Mouse (Mus musculus) neural tube, embryonic 15.5 days (tissue): Measurements from ENCODE around the gene Gstp2. TPM values are rescaled to one million over a fixed set of nuclear protein-coding genes. Genes with fewer than 3 reads are reported as not detected.

Experiments used
- ATAC-seq: fragments of 200-750 bp; cut with Nextera tagmentation; 2 replicates; pipeline ENCODE4 v1.8.0; 2017; ENCODE audit warnings: mild to moderate bottlenecking, moderate TSS enrichment, moderate library complexity; ENCODE audit not compliant: low FRiP score
- H3K27ac ChIP-seq: fragments of 300-500 bp; sonication (generic); replicated peaks from 2 replicates; pipeline ENCODE4 v1.5.1; 2015; ENCODE audit warnings: mild to moderate bottlenecking, inconsistent platforms
- H3K27me3 ChIP-seq: fragments of 300-500 bp; sonication (generic); replicated peaks from 2 replicates; pipeline ENCODE4 v1.6.1; 2015; ENCODE audit warnings: inconsistent platforms
- H3K36me3 ChIP-seq: fragments of 300-500 bp; sonication (generic); 2 replicates; pipeline ENCODE4 v1.6.1; 2015; ENCODE audit warnings: inconsistent platforms
- H3K4me1 ChIP-seq: fragments of 300-500 bp; sonication (generic); 2 replicates; pipeline ENCODE4 v1.6.1; 2015; ENCODE audit warnings: inconsistent platforms
- H3K4me2 ChIP-seq: fragments of 300-500 bp; sonication (generic); 2 replicates; pipeline ENCODE4 v1.6.1; 2015; ENCODE audit warnings: inconsistent platforms, mild to moderate bottlenecking, moderate library complexity
- H3K4me3 ChIP-seq: fragments of 300-500 bp; sonication (generic); replicated peaks from 2 replicates; pipeline ENCODE4 v1.5.1; 2015; ENCODE audit warnings: mild to moderate bottlenecking, inconsistent platforms
- H3K9ac ChIP-seq: fragments of 300-500 bp; sonication (generic); replicated peaks from 2 replicates; pipeline ENCODE4 v1.6.1; 2015; ENCODE audit warnings: mild to moderate bottlenecking, inconsistent platforms
- H3K9me3 ChIP-seq: fragments of 300-500 bp; sonication (generic); replicated peaks from 2 replicates; pipeline ENCODE4 v1.6.1; 2016; ENCODE audit warnings: inconsistent platforms
- WGBS: fragments of 180-500 bp; shearing (Covaris S2); methylation state at CpG from one replicate; pipeline ENCODE4 v1.1.7; 2015; ENCODE audit warnings: mixed read lengths; 5-methylcytosine and 5-hydroxymethylcytosine counted together
- polyA plus RNA-seq: library from polyadenylated mRNA; unstranded; fragments of >200 nt; fragmentation: Nextera tagmentation; extraction: Ambion mirVana; gene quantifications from 2 replicates; pipeline ENCODE4 v1.2.1, GENCODE M21; 2015

The Gstp2 gene
- polyA plus RNA-seq, 1 experiment from 2014 or later = 7.6 TPM

DNA sequence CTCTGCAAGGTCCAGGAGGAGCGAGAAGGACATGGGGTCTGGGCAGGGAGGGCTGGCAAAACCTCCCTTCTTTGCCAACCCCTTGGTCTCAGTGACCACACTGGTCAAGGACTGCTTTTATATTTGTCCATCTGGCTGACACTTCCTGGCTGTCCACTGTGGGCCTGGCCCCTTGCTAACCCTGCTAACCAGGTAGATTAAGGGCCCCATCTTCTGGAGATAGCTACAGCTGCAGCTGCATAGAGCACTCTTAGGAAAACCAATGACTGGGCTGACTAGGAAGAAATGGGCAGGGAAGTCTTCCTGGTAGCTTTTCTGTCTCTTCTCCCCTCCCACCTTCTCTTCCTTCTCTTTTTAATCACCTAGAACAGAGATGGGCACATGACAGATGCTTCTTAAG lies 39.2 kb upstream of the Gstp2 start:
- ATAC-seq = no peak
- WGBS = 80% methylated on average over 1 of the region's 1 CpGs
- H3K4me2 ChIP-seq = no peak overlapping the region

DNA sequence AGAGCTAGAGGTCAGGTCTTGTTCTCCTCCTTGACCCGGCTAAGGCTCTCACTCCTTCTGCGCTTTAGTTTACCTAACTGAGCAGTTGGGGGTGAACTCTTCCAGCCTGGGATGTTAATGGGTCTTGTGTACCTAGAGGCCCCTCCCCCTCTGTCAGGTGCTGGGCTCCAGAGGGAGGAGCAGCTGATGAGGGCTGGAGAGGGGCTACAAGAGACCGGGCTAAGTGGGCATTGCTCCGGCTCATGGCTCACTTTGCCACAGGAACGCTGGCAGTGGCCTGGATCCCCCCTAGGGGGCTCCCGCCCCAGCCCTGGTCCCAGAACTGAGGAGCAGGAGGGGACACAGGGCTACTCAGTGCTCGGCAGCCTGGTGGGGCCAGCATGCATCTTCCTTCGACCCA lies 38.0 kb upstream of the Gstp2 start:
- Histone ChIP-seq H3K27me3 (0 out of 2 replicates have a peak, but pooled peaks cover 7% of the 10 kb centered on the region), H3K27ac (no peak overlapping the region), H3K4me1 (no peaks in the 10 kb centered on the region), H3K9me3 (no peaks in the 10 kb centered on the region), H3K4me2 (no peak overlapping the region), H3K36me3 (no peaks in the 10 kb centered on the region), H3K4me3 (no peak overlapping the region), H3K9ac (no peak overlapping the region)
- WGBS = 34% methylated on average over 8 of the region's 8 CpGs
- no peak for ATAC-seq

More for the DNA sequence above, 39.2 kb upstream of the Gstp2 start:
- H3K4me1 ChIP-seq = no peaks in the 10 kb centered on the region
- H3K36me3 ChIP-seq = no peaks in the 10 kb centered on the region
- no peak overlapping the region for H3K9ac ChIP-seq
- H3K27me3 ChIP-seq = 0 out of 2 replicates have a peak, but pooled peaks cover 7% of the 10 kb centered on the region
- no peak overlapping the region for H3K27ac ChIP-seq
- no peaks in the 10 kb centered on the region for H3K9me3 ChIP-seq
- H3K4me3 ChIP-seq = no peak overlapping the region

- H3K27me3 ChIP-seq = 0 out of 2 replicates have a peak, but pooled peaks cover 4% of the 10 kb centered on the region
- 84% methylated on average over 7 of the region's 7 CpGs for WGBS
- H3K4me1 ChIP-seq = no peaks in the 10 kb centered on the region
- H3K4me2 ChIP-seq = no peak overlapping the region
- no peaks in the 10 kb centered on the region for H3K36me3 ChIP-seq
- ATAC-seq = no peak
- no peak overlapping the region for H3K27ac ChIP-seq
- no peaks in the 10 kb centered on the region for H3K9me3 ChIP-seq
- no peak overlapping the region for H3K4me3 ChIP-seq
- H3K9ac ChIP-seq = no peak overlapping the region
These were observed 37.5 kb upstream of the Gstp2 start for GRCm38 (mm10) chr19:4083316-4083715.

- Histone ChIP-seq H3K4me1 (no peaks in the 10 kb centered on the region), H3K27me3 (0 out of 2 replicates have a peak, but pooled peaks cover 4% of the 10 kb centered on the region), H3K27ac (no peak overlapping the region), H3K36me3 (no peaks in the 10 kb centered on the region), H3K9ac (no peak overlapping the region), H3K4me2 (no peak overlapping the region), H3K9me3 (no peaks in the 10 kb centered on the region), H3K4me3 (no peak overlapping the region)
- 84% methylated on average over 11 of the region's 11 CpGs for WGBS
- no peak for ATAC-seq
These were observed 36.6 kb upstream of the Gstp2 start for GRCm38 (mm10) chr19:4082219-4082965.

DNA sequence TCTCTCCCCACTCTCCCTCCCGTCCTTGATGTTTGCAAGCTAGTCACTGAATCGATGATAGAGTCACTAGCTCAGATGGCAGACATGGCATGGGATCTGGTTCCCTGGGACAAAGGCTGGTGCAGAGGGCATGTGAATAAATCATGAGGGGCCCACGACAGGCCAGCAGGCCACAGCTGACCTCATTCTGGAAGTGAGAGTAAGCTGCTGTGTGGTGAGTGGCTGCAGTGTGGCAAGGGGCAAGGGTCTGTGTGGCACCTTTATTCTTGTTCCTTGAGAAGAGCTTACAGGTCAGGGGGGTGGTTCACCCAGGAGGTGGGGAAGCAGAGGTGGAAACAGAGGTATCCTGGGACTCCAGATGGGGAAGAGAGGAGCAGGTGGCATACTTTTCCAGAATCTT lies 35.6 kb upstream of the Gstp2 start, which contains the start of gene Cabp2:
Cabp2 (plus strand) TSS at position 185 of the 400 bp plus-strand sequence.
- Histone ChIP-seq H3K36me3 (no peaks in the 10 kb centered on the region), H3K4me3 (no peak within 1 kb of the TSS), H3K27ac (no peak within 1 kb of the TSS), H3K9ac (no peak within 1 kb of the TSS), H3K9me3 (no peaks in the 10 kb centered on the region), H3K4me2 (no peak within 1 kb of the TSS), H3K4me1 (no peaks in the 10 kb centered on the region), H3K27me3 (0 out of 2 replicates have a peak, but pooled peaks cover 4% of the 10 kb centered on the region)
- WGBS = 48% methylated on average over 3 of the region's 3 CpGs
- ATAC-seq = no peak

DNA sequence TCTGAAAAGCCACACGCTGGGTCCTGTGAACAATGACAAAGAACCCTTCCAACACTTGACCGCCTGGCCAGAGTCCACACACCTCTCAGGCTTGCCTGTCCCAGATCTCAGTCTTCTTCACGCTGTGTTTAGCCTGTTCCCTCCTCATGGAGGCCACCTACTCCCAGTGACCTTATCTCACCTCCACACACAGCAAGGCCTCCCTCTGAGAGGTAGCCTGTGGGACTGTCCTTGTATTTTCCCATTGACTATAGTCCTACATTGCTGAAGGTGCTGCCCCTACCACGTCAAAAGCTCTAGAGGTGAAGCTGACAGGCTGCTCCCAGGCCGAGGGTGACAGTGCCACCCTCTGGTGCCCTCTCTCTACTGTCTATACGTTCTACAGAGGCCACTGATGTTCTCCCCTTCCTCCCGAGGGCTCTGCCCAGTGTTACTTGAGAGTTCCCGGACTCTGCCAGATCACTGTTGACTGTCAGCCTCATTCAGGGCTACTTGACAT lies 34.7 kb upstream of the Gstp2 start:
- Histone ChIP-seq H3K9me3 (no peaks in the 10 kb centered on the region), H3K4me2 (no peak overlapping the region), H3K9ac (no peak overlapping the region), H3K27ac (no peak overlapping the region), H3K4me1 (no peaks in the 10 kb centered on the region), H3K4me3 (no peak overlapping the region), H3K36me3 (no peaks in the 10 kb centered on the region), H3K27me3 (0 out of 2 replicates have a peak, but pooled peaks cover 4% of the 10 kb centered on the region)
- ATAC-seq = no peak
- 67% methylated on average over 8 of the region's 8 CpGs for WGBS

DNA sequence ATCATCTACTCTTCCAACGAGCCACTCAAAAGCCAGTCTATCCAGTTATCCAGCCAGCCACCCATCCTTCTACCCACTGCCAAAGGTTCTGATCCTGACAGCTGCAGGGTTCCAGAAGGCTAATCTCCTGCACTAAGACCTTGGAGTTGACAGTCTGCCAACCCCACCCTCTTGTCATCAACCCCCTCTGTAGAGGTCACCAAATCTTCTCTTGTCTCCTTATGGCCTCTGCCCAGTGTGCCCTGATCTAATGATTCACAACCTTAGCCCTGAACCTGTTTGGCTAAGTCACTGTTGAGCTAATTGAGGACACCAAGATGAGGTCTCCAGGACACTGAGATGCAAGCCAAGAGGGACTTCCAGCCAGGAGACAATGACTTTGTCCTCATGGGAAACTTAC lies 33.8 kb upstream of the Gstp2 start:
- Histone ChIP-seq H3K9ac (no peak overlapping the region), H3K9me3 (no peaks in the 10 kb centered on the region), H3K4me2 (no peak overlapping the region), H3K4me1 (no peaks in the 10 kb centered on the region), H3K4me3 (no peak overlapping the region), H3K27me3 (0 out of 2 replicates have a peak, but pooled peaks cover 4% of the 10 kb centered on the region), H3K36me3 (no peaks in the 10 kb centered on the region), H3K27ac (no peak overlapping the region)
- ATAC-seq = no peak
- WGBS = 94% methylated on average over 1 of the region's 1 CpGs

GRCm38 (mm10) chr19:4075531-4075930 lies 29.7 kb upstream of the Gstp2 start:
- H3K4me2 ChIP-seq = no peak overlapping the region
- H3K9me3 ChIP-seq = no peaks in the 10 kb centered on the region
- no peak overlapping the region for H3K27ac ChIP-seq
- H3K9ac ChIP-seq = no peak overlapping the region
- H3K27me3 ChIP-seq = no peaks in the 10 kb centered on the region
- H3K4me3 ChIP-seq = no peak overlapping the region
- WGBS = 97% methylated on average over 1 of the region's 1 CpGs
- ATAC-seq = no peak
- no peaks in the 10 kb centered on the region for H3K36me3 ChIP-seq
- H3K4me1 ChIP-seq = no peaks in the 10 kb centered on the region

DNA sequence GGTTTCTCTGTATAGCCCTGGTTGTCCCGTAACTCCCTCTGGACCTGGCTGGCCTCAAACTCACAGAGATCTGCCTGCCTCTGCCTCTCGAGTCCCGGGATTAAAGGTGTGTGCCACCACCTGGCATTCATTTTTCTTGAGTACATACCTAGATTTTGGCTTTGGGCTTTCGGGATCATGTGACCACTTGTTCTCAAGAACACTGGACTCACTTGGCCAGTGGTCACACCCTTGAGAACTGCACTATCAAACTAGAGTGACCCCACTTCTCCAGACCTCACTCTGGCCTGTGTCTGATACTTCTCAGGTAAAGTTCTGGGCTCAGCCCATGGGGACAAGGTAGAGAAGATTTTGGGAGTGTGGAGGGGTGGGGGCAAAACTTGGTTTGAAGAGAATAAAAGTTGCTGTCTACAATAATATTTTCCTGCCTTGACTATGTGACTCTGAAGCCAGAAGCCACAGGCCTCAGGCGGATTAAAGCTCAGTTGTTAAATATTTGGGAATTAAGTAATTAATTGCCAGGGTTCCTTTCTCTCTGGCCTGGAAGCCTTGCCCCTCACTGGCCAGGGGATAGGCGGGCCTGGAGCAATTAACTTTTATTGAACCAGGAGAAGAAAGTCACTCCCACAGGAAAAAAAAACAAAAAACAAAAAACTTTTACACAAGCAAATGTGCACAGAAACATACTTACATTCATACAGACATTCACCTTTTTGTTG lies 27.0 kb upstream of the Gstp2 start:
- Histone ChIP-seq H3K27me3 (no peaks in the 10 kb centered on the region), H3K9me3 (no peaks in the 10 kb centered on the region), H3K9ac (no peak overlapping the region), H3K4me1 (no peaks in the 10 kb centered on the region), H3K4me2 (no peak overlapping the region), H3K4me3 (no peak overlapping the region), H3K36me3 (no peaks in the 10 kb centered on the region), H3K27ac (no peak overlapping the region)
- no peak for ATAC-seq
- 65% methylated on average over 6 of the region's 6 CpGs for WGBS

GRCm38 (mm10) chr19:4071406-4071805 lies 25.6 kb upstream of the Gstp2 start:
- H3K27me3 ChIP-seq = no peaks in the 10 kb centered on the region

DNA sequence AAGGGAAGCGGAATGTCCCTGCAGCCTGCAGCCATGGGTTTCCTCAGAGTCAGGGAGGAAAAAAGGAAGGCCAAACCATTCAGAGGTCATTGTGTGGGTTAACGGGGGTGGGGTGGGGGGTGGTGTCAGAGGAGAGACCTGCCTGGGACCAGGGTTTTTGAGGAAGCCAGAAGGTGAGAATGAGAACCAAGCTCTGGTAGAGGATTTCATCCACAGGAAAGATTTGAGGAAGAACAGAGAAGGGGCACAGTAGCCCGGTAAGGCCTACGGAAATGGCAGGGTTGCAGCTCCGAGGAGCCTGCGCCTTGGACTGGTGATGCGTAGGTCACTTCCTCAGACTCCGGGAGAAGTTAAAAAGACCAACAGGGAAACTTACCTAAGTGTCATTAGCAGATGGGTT lies 24.9 kb upstream of the Gstp2 start:
- Histone ChIP-seq H3K27me3 (no peaks in the 10 kb centered on the region), H3K9me3 (no peaks in the 10 kb centered on the region)

More at GRCm38 (mm10) chr19:4071406-4071805, 25.6 kb upstream of the Gstp2 start:
- Histone ChIP-seq H3K4me2 (no peak overlapping the region), H3K4me3 (no peak overlapping the region), H3K9ac (no peak overlapping the region), H3K9me3 (no peaks in the 10 kb centered on the region), H3K4me1 (no peaks in the 10 kb centered on the region), H3K27ac (no peak overlapping the region), H3K36me3 (no peaks in the 10 kb centered on the region)
- WGBS = 88% methylated on average over 6 of the region's 6 CpGs
- ATAC-seq = no peak

GRCm38 (mm10) chr19:4070311-4070710 lies 24.5 kb upstream of the Gstp2 start:
- Histone ChIP-seq H3K4me1 (no peaks in the 10 kb centered on the region), H3K27me3 (no peaks in the 10 kb centered on the region), H3K4me3 (no peak overlapping the region), H3K27ac (no peak overlapping the region), H3K36me3 (no peaks in the 10 kb centered on the region), H3K9ac (no peak overlapping the region), H3K4me2 (no peak overlapping the region), H3K9me3 (no peaks in the 10 kb centered on the region)
- no peak for ATAC-seq
- WGBS = 83% methylated on average over 15 of the region's 15 CpGs

More for the DNA sequence above, 24.9 kb upstream of the Gstp2 start:
- Histone ChIP-seq H3K4me1 (no peaks in the 10 kb centered on the region), H3K4me2 (no peak overlapping the region), H3K4me3 (no peak overlapping the region), H3K9ac (no peak overlapping the region), H3K36me3 (no peaks in the 10 kb centered on the region), H3K27ac (no peak overlapping the region)
- WGBS = 82% methylated on average over 8 of the region's 8 CpGs
- no peak for ATAC-seq
